Mouse (Mus musculus) embryonic facial prominence, embryonic 12.5 days (tissue): ENCODE measurements around the gene Plxna3. TPM values are rescaled to one million over a fixed set of nuclear protein-coding genes. Genes with fewer than 3 reads are reported as not detected.
"Not testable (repeated sequence)": the region's sequence is repeated elsewhere in the genome, so short reads cannot be mapped to it uniquely, and the experiment has no call there.

Source experiments
- ATAC-seq: fragments of 200-750 bp; cut with Nextera tagmentation; 2 replicates; pipeline ENCODE4 v1.8.0; 2017; ENCODE audit not compliant: insufficient number of reproducible peaks, insufficient read depth, low FRiP score, low TSS enrichment
- H3K27ac ChIP-seq: fragments of 300-500 bp; sonication (generic); 2 replicates; pipeline ENCODE4 v1.5.1; 2016; ENCODE audit warnings: mild to moderate bottlenecking
- H3K27me3 ChIP-seq: fragments of 300-500 bp; sonication (generic); 2 replicates; pipeline ENCODE4 v1.6.1; 2016; ENCODE audit warnings: mild to moderate bottlenecking, moderate library complexity
- H3K36me3 ChIP-seq: fragments of 300-500 bp; sonication (generic); 2 replicates; pipeline ENCODE4 v1.6.1; 2016; ENCODE audit warnings: mild to moderate bottlenecking
- H3K4me1 ChIP-seq: fragments of 300-500 bp; sonication (generic); 2 replicates; pipeline ENCODE4 v1.6.1; 2016
- H3K4me2 ChIP-seq: fragments of 300-500 bp; sonication (generic); replicated peaks from 2 replicates; pipeline ENCODE4 v1.6.1; 2016; ENCODE audit warnings: mild to moderate bottlenecking, moderate library complexity
- H3K4me3 ChIP-seq: fragments of 300-500 bp; sonication (generic); 2 replicates; pipeline ENCODE4 v1.5.1; 2016; ENCODE audit warnings: mild to moderate bottlenecking
- H3K9ac ChIP-seq: fragments of 300-500 bp; sonication (generic); 2 replicates; pipeline ENCODE4 v1.6.1; 2016; ENCODE audit warnings: mild to moderate bottlenecking, moderate library complexity
- H3K9me3 ChIP-seq: fragments of 300-500 bp; sonication (generic); 2 replicates; pipeline ENCODE4 v1.6.1; 2016; ENCODE audit warnings: mild to moderate bottlenecking, moderate library complexity
- WGBS: fragments of 180-500 bp; shearing (Covaris S2); methylation state at CpG from one replicate; pipeline ENCODE4 v1.1.7; 2016; 5-methylcytosine and 5-hydroxymethylcytosine counted together
- polyA plus RNA-seq: library from polyadenylated mRNA; unstranded; fragments of >200 nt; fragmentation: Nextera tagmentation; extraction: Ambion mirVana; gene quantifications from 2 replicates; pipeline ENCODE4 v1.2.1, GENCODE M21; 2016

Plxna3 gene
- polyA plus RNA-seq, 1 experiment from 2014 or later: 25.1 TPM

DNA sequence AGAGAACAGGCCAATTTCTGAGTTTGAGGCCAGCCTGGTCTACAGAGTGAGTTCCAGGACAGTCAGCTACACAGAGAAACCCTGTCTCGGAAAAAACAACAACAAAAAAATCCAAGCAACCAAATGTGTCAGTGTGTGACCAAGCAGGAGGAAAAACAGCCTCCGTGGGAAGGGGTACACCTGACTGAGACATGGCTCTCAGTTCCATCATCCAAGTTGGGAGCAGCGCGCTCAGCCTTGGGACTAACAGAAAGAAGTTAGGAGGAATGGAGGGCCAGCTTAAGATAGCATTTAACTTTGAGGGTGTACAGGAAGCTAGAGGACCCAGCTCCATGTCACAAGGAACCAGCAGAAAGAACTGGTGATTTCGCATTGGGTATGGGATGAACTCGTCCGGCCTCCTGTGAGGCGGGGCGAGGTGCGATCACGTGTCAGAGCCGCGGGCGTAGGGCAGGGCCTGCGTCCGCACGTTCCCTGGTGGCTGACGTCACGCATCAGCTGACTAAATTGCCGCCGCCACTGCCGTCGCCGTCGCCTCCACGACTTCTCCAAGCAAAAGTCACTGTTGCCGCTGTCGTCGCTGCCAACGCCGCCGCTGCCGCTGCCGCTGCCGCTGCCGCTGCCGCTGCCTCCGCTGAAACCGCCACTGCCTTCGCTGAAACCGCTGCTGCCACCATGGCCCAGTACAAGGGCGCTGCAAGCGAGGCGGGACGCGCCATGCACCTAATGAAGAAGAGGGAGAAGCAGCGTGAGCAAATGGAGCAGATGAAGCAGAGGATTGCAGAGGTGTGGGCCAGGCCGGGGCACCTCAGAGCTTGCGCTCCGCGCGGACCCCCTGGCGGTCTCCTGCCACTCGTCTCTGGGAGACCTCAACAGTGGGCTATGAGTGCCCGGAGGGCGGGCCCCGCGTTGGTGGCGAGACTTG is 16.1 kb upstream of the Plxna3 start, which contains the start of gene Fam50a:
TSS of gene Fam50a (plus strand) at position 494 of the 925 bp plus-strand sequence.
- ATAC-seq: peak; percentile 94
- Histone ChIP-seq H3K4me3 (peak within 1 kb of the TSS; percentile 66), H3K36me3 (peaks cover 20% of the 10 kb centered on the region), H3K4me2 (peak within 1 kb of the TSS; percentile 65), H3K27ac (peak within 1 kb of the TSS; percentile 80), H3K9me3 (no peaks in the 10 kb centered on the region), H3K9ac (peak within 1 kb of the TSS; percentile 74), H3K27me3 (no peaks in the 10 kb centered on the region), H3K4me1 (no peaks in the 10 kb centered on the region)
- WGBS: 20% methylated on average over 59 of the region's 59 CpGs

DNA sequence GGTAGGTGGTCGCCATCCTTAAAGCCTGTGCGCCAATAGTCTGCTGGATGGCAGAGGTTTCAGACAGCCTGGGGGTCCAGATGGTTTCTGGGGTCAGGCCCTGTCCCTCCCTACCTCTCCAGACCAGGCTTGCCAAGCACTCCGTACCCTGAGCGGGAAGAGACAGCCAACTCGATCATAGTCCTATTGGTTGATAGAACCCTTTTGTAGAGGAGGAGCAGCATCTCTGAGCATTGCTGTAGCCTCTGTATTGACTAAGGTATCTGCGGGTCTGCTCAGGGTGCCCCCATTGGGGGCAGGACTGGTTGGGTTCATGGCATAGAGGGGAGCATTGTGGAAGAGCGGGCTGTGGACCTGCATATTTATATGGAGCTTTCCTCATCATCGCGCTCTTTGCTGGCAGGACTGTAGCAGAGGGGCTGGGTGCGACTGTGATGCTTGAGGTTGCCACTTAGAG is 377 bp downstream of the Plxna3 start:
- 23% methylated on average over 10 of the region's 10 CpGs for WGBS
- H3K4me3 ChIP-seq: peak overlapping the region; percentile 49

DNA sequence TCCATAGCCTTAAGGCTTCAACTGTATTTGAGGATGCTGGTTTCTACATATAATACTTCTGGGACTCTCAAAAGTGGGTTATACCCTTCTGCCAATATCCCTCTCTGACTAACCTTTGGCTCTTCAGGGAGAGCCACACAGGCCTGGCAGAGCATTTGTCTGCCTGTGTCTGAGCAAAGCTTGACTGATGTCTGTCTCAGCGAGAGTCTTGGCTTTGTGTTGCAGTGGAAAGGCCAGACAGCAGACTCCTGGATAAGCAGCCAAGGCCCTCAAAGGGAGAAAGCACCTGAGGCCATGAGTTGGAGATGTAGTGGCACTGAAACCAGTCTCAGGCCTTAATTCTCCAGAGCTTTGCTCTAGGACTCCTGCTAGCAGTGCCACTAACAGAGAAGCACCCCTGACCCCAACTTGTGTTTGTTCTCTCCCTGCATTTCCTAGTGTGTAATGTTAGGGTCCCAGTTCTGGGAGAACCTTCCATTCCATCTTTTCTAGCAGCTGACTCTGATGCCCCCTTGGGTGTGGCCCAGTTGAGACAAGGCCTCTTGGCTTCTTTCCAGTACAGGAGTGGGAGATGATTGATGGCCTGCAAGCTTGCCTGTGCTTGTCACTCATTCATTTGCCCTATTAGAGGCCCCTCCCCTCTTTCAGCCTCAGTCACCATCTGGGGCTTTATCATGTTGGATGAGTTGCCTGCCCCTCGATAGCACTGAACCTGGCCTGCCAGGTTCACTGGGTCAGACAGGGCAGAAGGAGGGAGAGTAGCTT is 1.5 kb downstream of the Plxna3 start:
- 0 out of 2 replicates have a peak, but pooled peaks cover 3% of the 10 kb centered on the region for H3K36me3 ChIP-seq
- H3K4me1 ChIP-seq: peaks cover 12% of the 10 kb centered on the region; the same call in 1 of the 2 replicates
- H3K27me3 ChIP-seq: no peaks in the 10 kb centered on the region
- peak overlapping the region; percentile 60 for H3K4me2 ChIP-seq
- WGBS: 54% methylated on average over 2 of the region's 2 CpGs
- H3K9ac ChIP-seq: 0 out of 2 replicates have a peak overlapping the region, but pooled peaks have one; percentile 7
- no peaks in the 10 kb centered on the region for H3K9me3 ChIP-seq
- H3K4me3 ChIP-seq: peak overlapping the region; percentile 49
- peak overlapping the region; percentile 46; the same call in 1 of the 2 replicates for H3K27ac ChIP-seq
- ATAC-seq: no peak

More for the DNA sequence above, 377 bp downstream of the Plxna3 start:
- H3K4me1 ChIP-seq: peaks cover 12% of the 10 kb centered on the region; the same call in 1 of the 2 replicates
- peak; percentile 35; the same call in 1 of the 2 replicates for ATAC-seq
- H3K9ac ChIP-seq: peak overlapping the region; percentile 53
- H3K4me2 ChIP-seq: peak overlapping the region; percentile 60
- H3K36me3 ChIP-seq: 0 out of 2 replicates have a peak, but pooled peaks cover 3% of the 10 kb centered on the region
- no peaks in the 10 kb centered on the region for H3K9me3 ChIP-seq
- no peaks in the 10 kb centered on the region for H3K27me3 ChIP-seq
- H3K27ac ChIP-seq: peak overlapping the region; percentile 63; the same call in 1 of the 2 replicates

- Histone ChIP-seq H3K9ac (peak overlapping the region; percentile 63), H3K36me3 (no peaks in the 10 kb centered on the region), H3K9me3 (no peaks in the 10 kb centered on the region), H3K4me2 (peak overlapping the region; percentile 50), H3K4me1 (no peaks in the 10 kb centered on the region), H3K27ac (peak overlapping the region; percentile 36; the same call in 1 of the 2 replicates), H3K27me3 (no peaks in the 10 kb centered on the region), H3K4me3 (peak overlapping the region; percentile 45)
- WGBS: 31% methylated on average over 13 of the region's 13 CpGs
- 0 out of 2 replicates have a peak, but pooled peaks have one; percentile 47 for ATAC-seq
These were observed 24.0 kb downstream of the Plxna3 start for GRCm38 (mm10) chrX:74352645-74353466.

DNA sequence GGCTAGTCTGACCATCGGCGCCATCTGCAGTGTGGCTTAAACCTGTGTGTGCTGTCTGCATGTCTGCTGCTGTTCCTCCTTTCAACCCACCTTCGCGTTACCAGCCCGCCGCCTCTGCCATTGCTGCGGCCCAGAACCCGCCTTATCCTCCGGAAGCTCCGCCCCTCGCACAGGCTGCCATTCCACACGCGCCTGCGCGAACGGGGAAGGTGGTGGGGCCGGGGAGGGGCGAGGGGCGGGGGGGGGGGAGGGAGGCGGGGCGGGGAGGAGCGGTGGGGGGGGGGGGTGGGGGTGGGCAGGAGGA is 24.6 kb downstream of the Plxna3 start, which contains the start of gene Lage3:
TSS of gene Lage3 (minus strand) at position 152 of the 304 bp plus-strand sequence.
- Histone ChIP-seq H3K27ac (peak within 1 kb of the TSS; percentile 36; the same call in 1 of the 2 replicates), H3K4me2 (peak within 1 kb of the TSS; percentile 50), H3K9ac (peak within 1 kb of the TSS; percentile 63), H3K27me3 (no peaks in the 10 kb centered on the region), H3K36me3 (no peaks in the 10 kb centered on the region), H3K4me3 (peak within 1 kb of the TSS; percentile 45), H3K9me3 (no peaks in the 10 kb centered on the region), H3K4me1 (no peaks in the 10 kb centered on the region)
- 0 out of 2 replicates have a peak, but pooled peaks have one; percentile 82 for ATAC-seq
- 40% methylated on average over 12 of the region's 22 CpGs for WGBS

- not testable (repeated sequence) for ATAC-seq, H3K9ac ChIP-seq, H3K4me3 ChIP-seq, H3K27ac ChIP-seq, H3K4me2 ChIP-seq, H3K27me3 ChIP-seq, H3K9me3 ChIP-seq, H3K4me1 ChIP-seq, H3K36me3 ChIP-seq
- WGBS: 93% methylated on average over 3 of the region's 3 CpGs
These were observed 28.2 kb downstream of the Plxna3 start for GRCm38 (mm10) chrX:74357069-74357468.

- no peaks in the 10 kb centered on the region for H3K27me3 ChIP-seq
- no peak overlapping the region for H3K9ac ChIP-seq
- H3K36me3 ChIP-seq: no peaks in the 10 kb centered on the region
- 42% methylated on average over 11 of the region's 11 CpGs for WGBS
- no peak overlapping the region for H3K4me2 ChIP-seq
- H3K4me3 ChIP-seq: no peak overlapping the region
- no peak for ATAC-seq
- H3K9me3 ChIP-seq: no peaks in the 10 kb centered on the region
- no peaks in the 10 kb centered on the region for H3K4me1 ChIP-seq
- no peak overlapping the region for H3K27ac ChIP-seq
These were observed 30.3 kb downstream of the Plxna3 start for GRCm38 (mm10) chrX:74359171-74359570.

GRCm38 (mm10) chrX:74367512-74367911 is 38.6 kb downstream of the Plxna3 start:
- Histone ChIP-seq H3K4me2 (peak overlapping the region; percentile 57), H3K36me3 (no peaks in the 10 kb centered on the region), H3K4me1 (no peaks in the 10 kb centered on the region), H3K27me3 (no peaks in the 10 kb centered on the region), H3K27ac (no peak overlapping the region), H3K9me3 (no peaks in the 10 kb centered on the region), H3K4me3 (peak overlapping the region; percentile 57), H3K9ac (peak overlapping the region; percentile 82)
- 71% methylated on average over 10 of the region's 10 CpGs for WGBS
- no peak for ATAC-seq

- peak overlapping the region; percentile 75 for H3K27ac ChIP-seq
- peak overlapping the region; percentile 57 for H3K4me2 ChIP-seq
- peak overlapping the region; percentile 82 for H3K9ac ChIP-seq
- no peaks in the 10 kb centered on the region for H3K4me1 ChIP-seq
- peak overlapping the region; percentile 57 for H3K4me3 ChIP-seq
- H3K27me3 ChIP-seq: no peaks in the 10 kb centered on the region
- 31% methylated on average over 41 of the region's 49 CpGs for WGBS
- no peaks in the 10 kb centered on the region for H3K9me3 ChIP-seq
- H3K36me3 ChIP-seq: no peaks in the 10 kb centered on the region
- ATAC-seq: peak; percentile 75
These were observed 39.5 kb downstream of the Plxna3 start for GRCm38 (mm10) chrX:74368209-74368909.

GRCm38 (mm10) chrX:74372888-74373549 is 44.2 kb downstream of the Plxna3 start, which contains the start of the genes Ubl4a and Slc10a3:
TSS of gene Ubl4a (minus strand) at chrX:74373218.
TSS of gene Slc10a3 (minus strand) at chrX:74373349.
- Histone ChIP-seq H3K9ac (peak within 1 kb of the TSS; percentile 47), H3K4me3 (peak within 1 kb of the TSS; percentile 40), H3K9me3 (no peaks in the 10 kb centered on the region), H3K27me3 (no peaks in the 10 kb centered on the region), H3K4me2 (peak within 1 kb of the TSS; percentile 50), H3K36me3 (no peaks in the 10 kb centered on the region), H3K27ac (no peak within 1 kb of the TSS), H3K4me1 (no peaks in the 10 kb centered on the region)
- peak; percentile 88 for ATAC-seq
- 24% methylated on average over 31 of the region's 32 CpGs for WGBS
